Mouse (Mus musculus) retina, embryonic 14.5 days (tissue): ENCODE data around the gene Tff1.
A peak's percentile ranks its signal among the peaks of the same experiment; 100 is the strongest.

Source experiments
- DNase-seq: peaks from one replicate; pipeline ENCODE4 v3.0.0-alpha.2; 2015; ENCODE audit warnings: low spot score

Gene Tff1

DNA sequence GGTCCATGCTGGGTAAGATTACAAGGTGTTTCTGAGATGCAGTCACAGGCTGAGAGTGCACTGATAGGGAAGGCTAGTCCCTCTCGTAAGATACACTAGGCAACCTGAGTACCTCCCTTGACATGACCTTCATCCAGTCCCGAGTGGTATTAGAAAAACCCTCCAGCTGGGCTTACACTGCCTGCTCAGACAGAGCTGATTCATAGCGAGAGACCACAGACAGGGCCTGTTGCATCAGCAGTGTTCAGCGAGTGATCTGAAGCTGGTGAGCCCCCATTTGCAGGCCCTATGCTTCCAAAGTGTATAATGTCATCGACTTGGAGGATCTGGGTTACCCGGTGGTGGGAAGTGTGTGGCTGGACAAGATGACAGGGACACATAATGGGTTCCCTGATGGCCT lies at the start of gene Tff1:
TSS of gene Tff1 (minus strand) at position 151 of the 400 bp plus-strand sequence.
- DNase-seq: no peak

DNA sequence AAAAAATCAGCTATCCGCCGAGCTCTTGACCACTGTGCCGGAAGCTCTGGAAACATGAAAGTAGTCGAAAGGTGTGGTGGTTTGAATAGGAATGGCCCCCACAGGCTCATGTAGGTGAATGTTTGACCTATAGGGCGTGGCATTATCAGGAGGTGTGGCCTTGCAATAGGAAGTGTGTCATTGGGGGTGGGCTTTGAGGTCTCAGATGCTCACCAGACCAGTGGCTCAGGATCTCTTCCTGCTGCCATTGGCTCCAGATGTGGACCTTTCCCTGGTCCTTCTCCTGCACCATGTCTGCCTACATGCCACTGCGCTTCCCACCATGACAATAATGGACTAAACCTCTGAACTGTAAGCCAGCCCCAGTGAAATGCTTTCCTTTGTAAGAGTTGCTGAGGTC lies 46.8 kb upstream of the Tff1 start:
- DNase-seq: no peak

DNA sequence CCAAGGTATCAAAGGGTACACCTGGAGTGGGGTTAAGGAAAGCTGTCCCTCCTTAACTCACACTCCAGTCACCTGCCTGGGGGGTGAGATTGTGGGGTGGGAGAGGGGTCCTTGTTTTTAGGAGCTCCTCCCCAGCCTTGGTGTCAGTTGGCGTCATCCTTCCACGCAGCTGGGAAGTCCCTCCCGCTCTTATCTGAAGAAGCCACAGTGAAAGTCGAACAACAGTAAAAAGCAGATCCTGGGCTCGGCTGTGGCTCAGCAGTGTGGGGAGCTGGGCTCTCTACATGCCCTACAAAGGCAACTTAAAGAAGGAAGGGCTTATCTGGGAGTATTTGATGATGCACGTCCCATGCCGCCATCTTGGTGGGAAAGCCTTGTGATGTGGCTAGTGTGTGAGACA lies 45.2 kb upstream of the Tff1 start:
- DNase-seq: no peak

DNA sequence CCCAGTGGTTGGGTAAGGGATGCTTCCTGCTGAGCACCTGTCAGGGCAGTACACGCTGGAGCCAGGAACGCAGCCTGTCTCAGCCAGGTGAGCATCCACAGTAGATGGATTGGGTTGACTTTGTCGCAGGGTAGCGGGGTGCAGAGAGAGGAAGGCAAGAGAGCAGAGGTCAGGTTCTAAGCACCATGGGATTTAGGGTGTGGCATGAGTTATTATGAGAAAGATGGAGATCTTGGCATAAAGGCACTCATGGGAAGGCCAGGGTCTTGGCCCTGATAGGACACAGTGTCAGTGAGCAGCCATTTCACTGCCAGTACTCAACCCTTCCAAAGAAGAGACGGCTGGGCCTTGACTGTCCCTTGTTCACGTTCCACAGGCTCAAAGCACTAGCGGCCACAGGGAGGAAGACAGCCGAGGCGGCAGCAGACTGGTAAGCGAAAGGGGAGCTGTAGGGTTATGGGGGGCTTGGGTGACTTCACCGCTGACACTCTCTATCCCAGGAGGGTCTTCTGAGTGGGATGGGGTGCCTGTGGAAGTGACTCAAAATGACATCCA lies 44.4 kb upstream of the Tff1 start:
- no peak for DNase-seq

DNA sequence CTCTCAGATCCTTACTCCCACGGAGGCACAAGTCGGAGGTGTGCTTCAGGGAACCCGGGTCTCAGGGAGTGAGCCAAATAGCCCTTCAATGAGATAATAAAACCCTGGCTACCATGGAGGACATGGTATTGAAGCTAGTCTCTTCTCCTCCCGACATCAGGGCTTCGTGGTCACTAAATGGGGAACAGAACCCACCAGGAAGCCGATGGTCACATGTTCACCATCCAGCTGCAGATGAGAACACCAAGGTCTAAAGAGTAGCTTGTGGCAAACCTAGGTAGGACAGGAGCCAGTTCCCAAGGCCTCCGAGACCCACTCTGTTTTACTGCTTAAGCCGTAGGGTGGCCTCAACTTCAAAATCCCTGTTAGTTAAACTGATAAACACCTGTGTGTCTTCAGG lies 43.6 kb upstream of the Tff1 start:
- DNase-seq: no peak

DNA sequence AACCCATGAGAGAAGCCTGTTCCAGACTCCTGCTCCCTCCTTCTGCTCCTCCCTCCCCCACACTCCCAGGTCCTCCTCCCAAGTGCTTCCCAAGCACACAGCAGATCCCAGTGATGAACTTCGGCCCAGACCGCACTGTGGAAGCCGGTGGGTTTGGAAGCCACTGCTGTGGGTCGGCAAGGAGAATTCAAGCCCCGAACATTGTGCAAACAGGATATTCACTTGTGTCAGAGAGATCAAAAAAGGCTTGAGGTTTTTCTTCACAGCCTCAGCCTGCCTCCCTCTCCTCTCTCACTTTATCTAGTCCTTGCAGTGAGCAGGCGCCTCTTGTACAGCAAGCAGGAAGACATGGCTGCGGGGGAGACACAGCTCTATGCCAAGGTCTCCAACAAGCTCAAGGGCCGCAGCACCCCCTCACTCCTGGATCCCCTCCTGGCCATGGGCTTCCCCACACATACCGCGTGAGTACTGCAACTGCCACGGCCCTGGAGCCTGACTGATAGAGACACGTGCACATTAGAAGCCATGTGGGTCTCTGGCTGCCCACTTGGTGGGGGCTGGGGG lies 42.8 kb upstream of the Tff1 start, which contains the start of gene Ubash3a:
TSS of gene Ubash3a (plus strand) at position 103 of the 564 bp plus-strand sequence.
- no peak for DNase-seq

DNA sequence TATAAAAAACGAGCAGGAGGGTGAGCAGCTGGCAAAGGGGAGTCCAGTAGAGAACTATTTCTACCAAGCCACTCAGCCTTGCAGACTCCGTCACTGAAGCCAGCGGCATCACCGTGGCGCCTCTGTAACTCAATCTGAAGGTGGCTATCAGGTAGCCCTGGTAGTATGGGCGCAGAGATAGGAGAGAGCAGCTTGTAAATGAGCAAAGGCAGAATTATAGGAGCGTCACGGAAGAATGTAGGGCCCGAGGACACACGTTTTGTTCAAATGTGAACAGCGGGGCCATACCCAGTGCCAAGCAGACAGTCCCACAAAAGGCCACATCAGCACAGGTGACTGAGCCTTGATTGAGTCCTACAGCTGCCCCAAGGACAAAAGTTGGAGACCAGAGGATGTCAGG lies 33.8 kb upstream of the Tff1 start, which contains the start of gene Tmprss3:
TSS of gene Tmprss3 (minus strand) at position 101 of the 400 bp plus-strand sequence.
- no peak for DNase-seq

DNA sequence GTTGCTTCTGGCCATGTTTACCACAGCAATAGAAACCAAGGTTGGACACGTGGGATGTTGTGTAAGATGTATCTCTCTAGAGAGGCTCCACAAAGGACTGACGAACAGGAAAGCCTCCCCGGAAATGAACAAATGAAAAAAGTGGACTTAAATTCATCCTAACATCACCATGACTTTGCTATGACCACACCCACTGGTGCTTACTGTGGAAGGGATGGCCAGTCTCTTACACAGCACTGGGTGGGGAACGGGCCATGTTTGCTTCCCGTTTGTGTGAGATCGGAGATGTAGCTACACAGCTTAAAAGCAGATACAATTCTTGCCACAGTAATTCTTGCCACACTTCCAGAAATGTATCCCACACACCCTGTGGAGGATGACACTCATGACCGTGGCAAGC lies 31.2 kb upstream of the Tff1 start:
- DNase-seq: no peak

DNA sequence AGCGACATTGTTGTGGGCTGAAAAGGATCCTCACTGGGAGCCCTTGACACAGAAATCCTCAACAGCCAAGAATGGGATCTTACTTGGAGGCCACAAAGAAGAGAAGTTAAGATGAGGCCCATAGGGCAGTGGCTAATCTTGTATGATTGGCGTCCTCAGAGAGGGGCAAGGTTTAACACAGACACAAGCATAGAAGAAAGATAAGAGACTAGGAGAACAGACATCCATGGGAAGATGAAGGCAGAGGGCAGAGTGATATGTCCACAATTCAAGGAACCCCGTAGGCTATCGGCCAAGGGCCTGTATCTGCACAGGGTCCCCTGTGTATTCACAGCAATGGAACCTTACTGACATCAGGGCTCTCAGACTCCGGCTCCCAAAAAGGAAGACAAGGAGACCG lies 30.1 kb upstream of the Tff1 start:
- DNase-seq: no peak

DNA sequence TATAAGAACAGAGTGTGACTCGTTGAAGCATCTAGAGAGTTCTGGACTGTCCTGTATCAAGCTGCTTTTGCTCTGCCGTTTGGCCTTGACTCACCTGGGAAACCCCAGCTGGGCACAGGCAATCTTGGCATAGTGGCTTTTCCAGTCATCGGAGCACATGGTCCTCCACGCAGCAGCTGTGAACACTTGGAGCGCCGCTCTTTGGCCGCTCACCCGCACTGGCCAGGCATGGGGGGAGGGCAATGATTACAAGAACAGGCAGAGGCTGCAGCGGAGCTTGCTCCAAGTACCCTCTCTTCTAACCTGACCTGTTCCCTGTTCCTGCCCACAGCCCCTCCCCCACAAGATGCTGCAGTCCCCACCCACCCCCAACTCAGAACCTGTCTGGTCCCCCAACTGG lies 28.3 kb upstream of the Tff1 start:
- DNase-seq: peak; percentile 12

DNA sequence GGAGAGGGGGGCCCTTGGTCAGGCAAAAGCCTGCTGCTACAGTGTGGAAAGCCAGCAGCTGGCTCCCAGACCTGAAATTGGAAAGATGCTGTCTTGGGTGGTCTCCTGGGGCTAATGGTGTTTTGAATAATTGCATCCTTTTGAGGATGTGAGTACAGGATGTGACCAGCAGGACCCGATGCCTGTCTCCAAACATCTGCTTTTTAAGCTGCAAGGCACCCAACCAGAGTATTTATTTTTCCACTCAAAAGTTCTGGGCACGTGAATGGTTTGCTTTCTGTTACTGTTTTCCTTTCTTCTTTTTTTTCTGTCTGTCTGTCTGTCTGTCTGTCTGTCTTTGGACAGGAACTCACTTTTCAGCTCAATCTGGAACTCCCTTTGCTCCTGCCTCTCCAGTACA lies 27.6 kb upstream of the Tff1 start:
- no peak for DNase-seq

DNA sequence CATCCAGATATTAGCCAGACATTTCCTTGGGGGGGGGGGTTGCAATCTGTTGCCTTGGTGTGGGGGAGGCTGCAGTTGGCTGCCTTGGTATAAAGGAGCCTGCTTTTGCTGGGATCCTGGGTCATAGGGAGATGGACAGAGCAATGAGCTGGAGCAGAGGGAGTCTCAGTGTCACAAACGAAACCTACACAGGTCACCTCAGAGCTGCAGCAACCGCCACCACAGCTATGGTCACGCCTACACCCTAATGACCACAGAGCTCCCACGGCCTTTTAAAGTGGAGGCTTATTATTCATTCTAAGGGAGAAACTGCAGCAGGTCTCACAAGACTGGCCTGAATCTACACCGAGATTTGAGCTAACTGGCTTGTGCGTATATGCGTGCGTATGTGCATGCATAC lies 26.7 kb upstream of the Tff1 start:
- DNase-seq: no peak

DNA sequence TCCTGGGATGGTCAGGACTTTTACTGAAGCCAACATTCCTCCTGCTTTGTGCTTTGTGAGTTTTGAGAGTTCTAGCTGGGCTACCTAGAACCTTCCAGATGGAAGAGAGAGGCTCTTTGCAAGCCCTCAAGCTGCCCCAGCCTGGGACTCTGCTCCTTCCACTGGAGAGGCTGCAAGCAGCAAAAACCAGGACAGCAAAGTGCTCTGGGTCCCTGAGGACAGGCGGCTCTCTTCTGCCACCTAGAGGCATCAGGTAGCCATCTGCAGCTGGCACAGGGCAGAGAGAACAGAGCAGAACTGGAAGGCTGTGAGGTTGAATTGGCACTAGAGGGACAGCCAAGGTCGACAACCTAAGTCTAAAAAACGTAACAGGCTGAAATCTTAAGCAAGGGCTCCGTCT lies 22.3 kb upstream of the Tff1 start:
- peak; percentile 84 for DNase-seq

DNA sequence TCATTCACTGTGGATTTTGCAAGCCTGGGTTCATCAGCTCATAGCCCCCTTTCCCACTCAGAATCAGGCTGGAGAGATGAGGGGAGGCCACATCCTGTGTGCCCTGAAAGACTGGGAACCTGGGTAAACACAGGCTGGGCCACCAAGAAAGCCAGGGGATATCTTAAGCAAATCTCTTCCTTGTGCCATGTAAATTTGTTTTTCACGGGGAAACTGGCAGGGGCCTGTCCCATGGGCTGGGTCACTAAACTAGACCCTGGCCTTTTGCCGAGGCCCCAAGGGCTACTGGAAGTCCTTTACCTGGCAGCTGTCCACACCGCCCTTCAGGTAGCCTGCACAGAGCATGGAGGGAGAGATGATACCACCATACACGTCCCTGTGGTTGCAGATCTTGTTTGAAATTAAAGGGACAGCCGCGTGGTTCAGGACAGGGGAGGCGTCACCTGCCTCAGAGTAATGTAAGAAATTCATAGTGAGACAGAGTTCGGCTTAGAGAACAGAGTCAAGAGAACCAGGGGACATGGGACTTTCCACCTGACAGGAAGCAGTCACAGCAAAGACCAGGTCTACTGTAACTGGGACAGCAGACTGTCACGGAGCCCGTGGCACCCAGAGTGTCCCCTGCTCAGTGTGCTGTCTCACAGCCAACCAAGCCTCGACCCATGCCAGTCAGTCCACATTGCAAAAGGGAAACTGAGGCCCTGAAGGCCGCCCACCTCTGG lies 19.4 kb upstream of the Tff1 start:
- no peak for DNase-seq

DNA sequence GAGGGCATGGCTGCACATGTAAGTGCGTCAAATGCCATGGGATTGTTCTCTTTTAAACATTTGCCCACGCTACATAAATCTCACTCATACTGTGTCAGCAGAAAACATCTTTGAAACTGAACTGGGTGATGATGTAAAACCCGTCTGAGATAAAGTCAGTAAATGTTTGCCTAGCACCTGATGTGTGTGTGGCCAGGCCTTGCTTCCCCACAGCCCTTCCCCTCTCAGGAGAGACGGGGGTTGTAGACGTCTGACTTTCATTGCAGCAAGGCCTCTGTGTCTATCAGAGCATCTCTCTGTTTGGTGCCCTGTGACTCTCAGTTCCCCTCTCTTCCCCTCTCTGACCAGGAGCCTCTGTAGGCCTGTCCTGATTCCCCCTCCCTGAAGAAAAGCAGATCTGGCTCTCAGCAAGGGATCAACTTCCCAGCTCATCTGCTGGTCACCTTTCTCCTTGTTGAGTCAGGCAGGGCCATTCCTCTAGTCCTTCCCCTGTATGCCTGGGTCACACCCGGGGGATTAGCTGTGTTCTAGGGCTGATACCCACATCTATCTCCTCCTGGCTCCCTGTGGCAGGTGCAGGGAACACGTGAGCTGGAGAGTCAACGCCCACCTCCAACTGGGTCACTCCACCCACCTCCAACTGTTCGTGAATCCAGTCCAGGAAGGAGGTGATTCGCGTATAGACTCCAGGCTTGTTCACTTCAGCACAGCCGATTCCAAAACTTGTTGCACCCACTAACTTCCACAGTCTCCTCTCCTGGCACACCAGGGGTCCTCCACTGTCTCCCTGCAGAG lies 18.3 kb upstream of the Tff1 start:
- DNase-seq: no peak

DNA sequence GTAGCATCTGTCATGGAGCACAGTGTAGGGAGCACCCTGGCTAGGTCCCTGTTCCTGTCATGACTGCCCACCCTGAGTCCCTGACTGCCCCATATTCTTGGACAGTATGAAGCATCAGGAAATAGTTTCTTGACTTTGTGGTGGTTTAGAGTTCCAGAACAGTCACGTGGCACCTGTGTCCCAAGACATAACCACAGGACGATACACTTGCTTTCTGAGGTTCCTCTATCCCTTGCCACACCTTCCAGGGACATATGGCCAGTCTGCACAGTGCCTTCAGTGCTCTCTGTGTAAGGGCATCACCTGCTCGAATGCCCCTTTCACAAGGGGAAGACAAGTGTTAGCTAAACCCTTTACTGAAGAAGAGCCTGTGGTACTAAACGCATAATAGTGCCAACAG lies 16.4 kb upstream of the Tff1 start:
- DNase-seq: no peak

DNA sequence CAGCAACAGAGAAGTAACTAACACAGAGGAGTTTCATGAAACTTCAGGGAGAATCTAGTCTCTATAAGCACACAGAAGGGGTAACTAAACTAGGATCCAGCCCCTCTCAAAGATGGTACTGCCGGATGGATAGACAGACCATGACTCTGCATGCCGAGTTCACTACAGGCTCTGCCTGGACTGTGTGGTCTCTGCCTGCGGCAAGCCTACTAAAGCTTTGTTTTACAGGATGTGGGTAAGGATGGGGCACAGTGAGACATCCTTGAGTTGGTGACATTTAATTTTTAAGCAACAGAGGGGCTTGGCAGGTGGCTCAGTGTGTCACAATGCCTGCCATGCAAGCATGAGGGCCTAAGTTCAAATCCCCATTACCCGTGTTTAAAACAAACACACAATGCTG lies 11.2 kb upstream of the Tff1 start:
- DNase-seq: no peak

DNA sequence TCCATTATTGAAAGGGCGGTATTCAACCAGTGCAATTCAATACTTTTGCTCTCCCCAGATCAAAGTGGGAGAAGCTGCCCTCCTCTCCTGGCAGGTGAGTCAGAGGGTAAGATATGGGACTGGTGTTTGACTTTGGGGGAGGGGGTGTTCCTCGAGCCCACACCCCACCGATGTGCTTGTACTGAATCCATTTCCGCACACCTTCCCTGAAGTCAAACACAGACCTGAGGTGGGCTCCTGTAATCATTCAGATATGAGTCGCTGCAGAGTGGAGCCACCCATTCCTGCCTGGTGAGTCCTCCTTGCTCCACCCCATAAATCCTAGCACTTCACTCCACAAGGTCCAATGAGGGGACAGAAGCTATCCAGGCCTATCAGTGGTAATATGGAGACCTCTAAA lies 4.7 kb upstream of the Tff1 start:
- DNase-seq: no peak

DNA sequence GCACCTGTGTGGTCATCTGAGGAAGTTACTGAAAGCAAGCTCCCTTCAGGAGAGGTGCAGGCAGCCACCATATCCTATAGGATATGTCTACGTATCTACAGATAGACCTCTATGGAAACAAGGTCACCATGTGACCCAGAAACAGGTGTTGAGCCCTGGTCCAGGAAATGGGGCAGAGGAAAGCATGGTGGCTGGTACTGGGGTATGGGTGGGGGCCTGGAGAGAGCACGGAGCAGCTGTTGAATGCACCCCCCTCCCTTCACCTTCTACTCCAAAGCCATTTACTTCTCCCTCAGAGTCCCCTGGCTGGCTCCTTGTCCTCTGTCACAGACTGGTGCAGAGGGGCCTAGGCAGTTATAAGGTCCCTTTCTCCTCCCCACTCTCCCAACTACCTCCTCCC lies 1.3 kb downstream of the Tff1 start:
- DNase-seq: no peak

DNA sequence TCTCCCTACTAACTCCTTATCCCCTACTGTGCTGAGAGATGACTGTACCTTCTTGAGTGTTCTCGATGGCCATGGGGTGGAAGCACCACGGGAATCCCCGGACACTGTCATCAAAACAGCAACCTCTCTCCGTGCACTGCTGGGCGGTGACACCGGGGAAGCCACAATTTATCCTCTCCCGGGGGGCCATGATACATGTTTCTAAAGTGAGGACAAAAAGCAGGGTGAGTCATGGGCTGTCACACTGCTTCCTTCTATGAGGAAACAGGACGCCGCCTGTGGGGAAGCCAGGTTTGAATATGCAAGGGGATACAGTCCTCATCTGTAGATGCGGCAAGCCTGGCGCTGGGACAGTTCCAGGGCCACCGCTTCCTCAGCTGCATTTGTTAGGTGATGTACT lies 2.5 kb downstream of the Tff1 start:
- DNase-seq: no peak

DNA sequence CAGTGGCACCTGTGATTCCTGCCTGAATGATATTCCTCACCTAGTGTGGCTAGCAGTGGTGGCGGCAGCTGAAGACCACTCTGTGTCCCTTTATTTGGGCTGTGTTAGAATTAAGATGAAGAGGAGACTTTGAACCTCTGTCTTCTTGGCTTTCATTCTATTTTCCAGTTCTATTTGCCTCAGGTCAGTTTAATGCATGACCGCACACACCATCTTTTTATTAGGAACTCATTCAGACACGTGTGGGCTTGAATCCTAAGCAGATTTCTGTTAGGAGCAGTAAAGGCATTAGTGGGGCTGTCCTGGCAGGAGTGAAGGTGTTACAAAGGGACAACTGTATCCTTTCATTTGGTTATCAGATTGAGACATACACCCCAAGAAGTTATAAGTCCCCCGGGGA lies 4.8 kb downstream of the Tff1 start:
- DNase-seq: no peak

DNA sequence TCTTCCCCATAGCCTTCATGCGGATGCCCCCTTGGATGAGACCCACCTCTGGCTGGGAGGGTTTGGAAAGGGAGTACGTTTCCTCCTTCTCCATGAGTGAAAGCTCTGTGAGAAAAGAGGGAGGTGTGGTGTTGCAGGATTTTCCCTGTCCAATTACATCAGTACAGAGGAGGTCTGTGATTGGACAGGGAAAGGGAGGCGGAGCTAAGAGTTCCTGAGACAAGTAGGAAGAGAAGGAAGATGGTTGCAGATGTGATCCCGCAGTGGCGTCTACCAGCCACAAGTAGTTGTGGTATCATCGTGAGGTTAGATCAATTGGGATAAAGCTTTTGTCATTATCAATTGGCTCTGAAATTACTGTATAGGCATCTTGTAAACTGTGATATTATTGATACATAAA lies 7.2 kb downstream of the Tff1 start:
- DNase-seq: no peak

DNA sequence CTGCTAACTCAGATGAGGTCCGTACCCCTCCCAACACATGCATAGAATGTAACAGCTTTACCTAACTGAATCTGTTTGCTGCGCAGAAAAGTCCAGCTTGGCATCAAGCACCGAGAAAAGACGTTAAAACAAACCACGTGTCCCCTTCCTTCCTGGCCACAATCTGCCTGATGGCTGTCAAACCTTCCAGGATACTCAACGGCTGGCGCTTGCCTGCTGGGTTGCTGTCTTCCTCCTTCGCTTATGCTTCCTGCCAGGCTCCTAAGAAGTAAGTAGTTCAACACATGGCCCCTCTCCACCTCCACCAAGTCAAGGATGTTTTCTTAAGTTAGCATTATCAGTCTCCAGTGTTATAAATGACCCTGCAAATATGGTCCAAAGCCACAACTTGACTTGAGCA lies 11.3 kb downstream of the Tff1 start:
- no peak for DNase-seq
